Mouse (Mus musculus) E14TG2a.4 (cell line): Measurements from ENCODE around the gene Pigq.
A peak's percentile ranks its signal among the peaks of the same experiment; 100 is the strongest.

Experiments used
- H3K27me3 ChIP-seq: 2 replicates; pipeline ENCODE4 v1.6.1; 2014; ENCODE audit warnings: low read length, control low read depth; ENCODE audit not compliant: insufficient read depth
- H3K36me3 ChIP-seq: 2 replicates; pipeline ENCODE4 v1.6.1; 2014; ENCODE audit warnings: low read length, control low read depth; ENCODE audit not compliant: insufficient read depth
- H3K4me1 ChIP-seq: replicated peaks from 2 replicates; pipeline ENCODE4 v1.6.1; 2014; ENCODE audit warnings: low read depth, low read length, control low read depth
- H3K4me3 ChIP-seq: replicated peaks from 2 replicates; pipeline ENCODE4 v1.5.1; 2014; ENCODE audit warnings: mild to moderate bottlenecking, low read length
- H3K9me3 ChIP-seq: 2 replicates; pipeline ENCODE4 v1.6.1; 2014; ENCODE audit warnings: low read length, control low read depth
- CTCF ChIP-seq: conservative IDR thresholded peaks from 2 replicates; pipeline ENCODE4 v1.5.1; 2014; ENCODE audit warnings: low read length
- NANOG ChIP-seq: IDR thresholded peaks from 2 replicates; pipeline ENCODE4 v1.6.1; 2014; ENCODE audit warnings: borderline replicate concordance, low read length, mixed read lengths
- POU5F1 ChIP-seq: IDR thresholded peaks from 2 replicates; pipeline ENCODE4 v1.6.1; 2014; ENCODE audit warnings: low read length, borderline replicate concordance

Gene Pigq

DNA sequence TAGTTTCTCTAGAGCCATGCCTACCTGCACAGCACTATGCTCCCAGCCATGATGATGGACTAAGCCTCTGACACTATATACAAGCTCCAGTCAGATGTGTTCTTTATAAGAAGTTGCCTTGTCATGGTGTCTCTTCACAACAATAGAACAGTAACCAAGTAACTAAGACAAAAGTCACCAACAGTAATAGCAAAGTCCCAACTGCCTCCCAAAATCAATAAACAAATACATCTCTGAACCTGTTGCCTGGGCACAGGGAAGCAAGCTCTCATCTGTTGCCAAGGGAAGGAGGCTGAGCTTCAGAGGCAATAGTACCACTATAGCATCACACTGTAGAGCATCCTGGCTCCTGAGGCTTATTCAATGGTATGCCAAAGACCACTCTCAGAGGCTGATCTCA, 57.9 kb downstream of the Pigq start:
- peaks cover 73% of the 10 kb centered on the region for H3K4me1 ChIP-seq
- H3K27me3 ChIP-seq: no peaks in the 10 kb centered on the region
- no peak overlapping the region for H3K4me3 ChIP-seq
- no peaks in the 10 kb centered on the region for H3K9me3 ChIP-seq
- peaks cover 86% of the 10 kb centered on the region for H3K36me3 ChIP-seq
- TF ChIP-seq POU5F1: no peak
- TF ChIP-seq NANOG: no peak

DNA sequence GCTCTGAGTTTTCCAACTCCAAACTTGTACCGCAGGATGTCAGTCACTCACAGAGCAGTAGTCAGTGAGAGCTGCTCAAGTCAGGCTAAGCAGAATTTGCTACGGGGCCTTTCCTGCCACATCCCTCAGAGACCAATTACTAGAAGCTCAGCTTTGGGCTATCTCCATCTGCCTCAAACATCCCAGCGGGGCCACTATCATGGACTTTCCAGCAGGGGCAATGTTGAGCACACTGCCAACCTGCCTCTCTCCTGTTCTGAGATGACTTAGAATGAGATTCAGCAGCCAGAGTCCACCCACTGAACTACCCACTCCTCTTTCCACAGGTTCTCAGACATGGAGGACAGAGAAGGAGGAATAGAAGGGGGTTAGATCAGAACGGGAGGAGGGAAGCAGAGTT, 59.1 kb downstream of the Pigq start:
- Histone ChIP-seq H3K9me3 (no peaks in the 10 kb centered on the region), H3K36me3 (peaks cover 86% of the 10 kb centered on the region), H3K4me3 (no peak overlapping the region), H3K4me1 (peaks cover 85% of the 10 kb centered on the region), H3K27me3 (no peaks in the 10 kb centered on the region)
- TF ChIP-seq CTCF: peak; percentile 84
- no peak for TF ChIP-seq POU5F1

DNA sequence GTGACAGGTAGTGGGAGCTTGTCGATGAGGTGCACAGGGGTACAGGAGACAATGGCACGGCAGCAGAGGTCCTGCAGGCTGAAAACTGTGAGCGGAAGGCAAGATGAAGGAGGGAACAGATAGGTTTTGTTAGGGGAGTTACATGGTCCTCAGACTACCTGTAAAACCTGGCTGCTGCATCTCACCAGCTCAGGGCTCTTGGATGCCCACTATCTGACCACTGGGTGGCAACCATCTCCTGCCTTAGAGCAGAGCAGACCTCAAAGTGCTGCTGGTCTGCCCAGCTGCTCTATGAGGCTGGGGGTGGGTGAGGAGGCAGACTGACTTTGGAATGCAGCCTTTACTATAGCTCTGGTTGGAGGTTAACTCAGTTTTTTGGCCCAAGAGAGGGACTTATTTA, 60.9 kb downstream of the Pigq start:
- peaks cover 81% of the 10 kb centered on the region for H3K36me3 ChIP-seq
- no peaks in the 10 kb centered on the region for H3K9me3 ChIP-seq
- H3K4me1 ChIP-seq: peaks cover 95% of the 10 kb centered on the region
- no peak overlapping the region for H3K4me3 ChIP-seq
- no peaks in the 10 kb centered on the region for H3K27me3 ChIP-seq
- TF ChIP-seq POU5F1: no peak
- no peak for TF ChIP-seq CTCF
- TF ChIP-seq NANOG: no peak

DNA sequence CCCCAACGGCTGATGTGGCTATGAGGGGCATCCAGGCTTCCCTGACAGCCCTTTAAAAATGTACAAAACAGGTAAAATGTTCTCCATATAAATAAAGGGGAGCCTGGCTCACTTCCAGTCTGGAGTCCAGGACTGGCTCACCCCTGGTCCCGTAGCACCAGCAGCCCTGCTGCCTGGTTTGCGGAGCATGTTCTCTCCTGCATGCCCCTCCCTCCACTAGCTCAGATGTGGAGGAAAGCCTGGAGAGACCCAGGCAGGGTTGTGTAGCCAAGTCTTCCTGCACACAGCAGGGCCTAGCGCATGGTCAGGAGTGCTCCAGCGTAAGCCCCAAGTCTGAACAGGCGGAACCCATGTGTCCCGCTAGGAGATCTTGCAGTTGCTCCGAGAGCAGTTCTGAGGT, 61.5 kb downstream of the Pigq start:
- peaks cover 81% of the 10 kb centered on the region for H3K36me3 ChIP-seq
- no peaks in the 10 kb centered on the region for H3K9me3 ChIP-seq
- no peaks in the 10 kb centered on the region for H3K27me3 ChIP-seq
- peaks cover 98% of the 10 kb centered on the region for H3K4me1 ChIP-seq
- 0 out of 2 replicates have a peak overlapping the region, but pooled peaks have one; percentile 20 for H3K4me3 ChIP-seq
- TF ChIP-seq NANOG (no peak), POU5F1 (no peak), CTCF (no peak)

DNA sequence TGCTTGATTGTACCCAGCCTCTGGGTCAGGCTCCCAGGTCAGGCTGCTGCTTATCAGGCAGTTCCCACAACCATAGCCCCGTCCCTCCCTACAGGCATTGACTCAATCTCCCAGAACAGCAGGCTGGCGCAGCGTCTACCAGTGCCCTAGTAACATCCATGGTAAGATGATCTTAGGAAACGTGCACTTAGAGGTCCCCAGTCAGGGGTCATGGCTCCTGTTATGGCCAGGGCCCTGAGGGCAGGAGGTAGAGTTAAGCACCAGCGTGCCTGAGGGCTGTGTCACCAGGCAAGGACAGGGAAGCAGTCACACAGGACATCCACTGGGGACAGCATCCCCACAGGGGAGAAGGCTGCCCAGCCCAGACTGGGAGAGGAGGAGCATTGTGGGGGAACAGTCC, 62.4 kb downstream of the Pigq start:
- H3K36me3 ChIP-seq: peaks cover 80% of the 10 kb centered on the region
- peaks cover 96% of the 10 kb centered on the region for H3K4me1 ChIP-seq
- no peak for TF ChIP-seq POU5F1
- TF ChIP-seq NANOG: no peak
- TF ChIP-seq CTCF: no peak
- no peaks in the 10 kb centered on the region for H3K9me3 ChIP-seq
- 0 out of 2 replicates have a peak overlapping the region, but pooled peaks have one; percentile 3 for H3K4me3 ChIP-seq
- H3K27me3 ChIP-seq: no peaks in the 10 kb centered on the region

DNA sequence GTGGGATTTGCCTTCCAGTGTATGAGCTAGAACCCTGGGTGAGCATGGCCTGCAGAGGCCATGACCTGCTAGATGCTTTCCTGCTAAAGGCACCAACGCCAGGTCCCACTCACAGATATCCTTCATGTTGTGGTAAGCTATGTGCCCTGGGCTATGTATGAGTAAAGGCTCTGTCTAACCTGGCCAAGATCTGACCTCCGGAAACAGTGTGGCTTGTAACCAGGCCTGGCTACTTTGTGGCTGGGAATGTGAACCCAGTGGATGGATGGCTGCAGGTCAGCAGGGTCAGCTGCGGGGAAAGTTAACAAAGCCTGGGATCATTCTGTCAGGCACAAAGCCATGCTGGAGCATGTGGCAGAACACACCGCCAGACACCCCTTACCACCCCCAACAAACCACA, 63.0 kb downstream of the Pigq start:
- Histone ChIP-seq H3K4me3 (no peak overlapping the region; the same call in 1 of the 2 replicates), H3K27me3 (no peaks in the 10 kb centered on the region), H3K4me1 (peaks cover 96% of the 10 kb centered on the region), H3K36me3 (peaks cover 83% of the 10 kb centered on the region), H3K9me3 (no peaks in the 10 kb centered on the region)
- TF ChIP-seq CTCF (no peak), NANOG (no peak), POU5F1 (no peak)

DNA sequence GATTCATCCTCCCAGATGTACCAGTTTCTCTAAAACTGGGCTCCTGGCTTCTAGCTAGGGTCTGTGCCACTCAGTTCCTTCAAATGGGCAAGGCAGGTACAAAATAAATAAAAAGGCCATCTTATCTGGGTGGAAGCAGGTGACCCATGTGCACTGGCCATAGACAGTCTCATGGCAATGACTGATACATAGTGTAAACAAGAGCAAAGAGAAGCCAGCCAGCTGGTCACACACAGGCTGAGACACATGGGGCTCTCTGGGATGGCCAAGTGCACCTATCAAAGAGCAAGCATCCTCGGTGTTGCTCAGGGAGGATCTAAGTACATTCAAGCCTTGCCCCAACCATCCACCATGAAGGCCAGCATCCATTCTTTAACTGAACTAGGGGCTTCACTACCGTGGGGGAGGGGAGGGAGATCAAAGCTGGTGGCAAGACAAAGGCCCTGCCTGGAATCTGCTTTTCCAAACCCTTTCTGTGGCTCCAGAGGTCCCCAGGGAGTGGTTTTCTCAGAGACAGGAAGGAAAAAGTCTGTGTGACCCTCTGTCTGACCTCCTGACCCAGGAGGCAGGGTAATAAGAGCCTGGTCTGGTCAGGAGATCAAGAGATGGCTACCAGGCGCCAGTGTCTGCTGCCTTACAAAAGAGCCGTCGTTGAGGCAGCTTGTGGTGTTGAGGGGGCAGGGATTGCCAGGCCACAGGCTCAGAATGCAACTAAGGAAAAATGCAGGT, 63.7 kb downstream of the Pigq start:
- Histone ChIP-seq H3K36me3 (peaks cover 85% of the 10 kb centered on the region), H3K27me3 (no peaks in the 10 kb centered on the region; the same call in 1 of the 2 replicates)
- no peak for TF ChIP-seq POU5F1

DNA sequence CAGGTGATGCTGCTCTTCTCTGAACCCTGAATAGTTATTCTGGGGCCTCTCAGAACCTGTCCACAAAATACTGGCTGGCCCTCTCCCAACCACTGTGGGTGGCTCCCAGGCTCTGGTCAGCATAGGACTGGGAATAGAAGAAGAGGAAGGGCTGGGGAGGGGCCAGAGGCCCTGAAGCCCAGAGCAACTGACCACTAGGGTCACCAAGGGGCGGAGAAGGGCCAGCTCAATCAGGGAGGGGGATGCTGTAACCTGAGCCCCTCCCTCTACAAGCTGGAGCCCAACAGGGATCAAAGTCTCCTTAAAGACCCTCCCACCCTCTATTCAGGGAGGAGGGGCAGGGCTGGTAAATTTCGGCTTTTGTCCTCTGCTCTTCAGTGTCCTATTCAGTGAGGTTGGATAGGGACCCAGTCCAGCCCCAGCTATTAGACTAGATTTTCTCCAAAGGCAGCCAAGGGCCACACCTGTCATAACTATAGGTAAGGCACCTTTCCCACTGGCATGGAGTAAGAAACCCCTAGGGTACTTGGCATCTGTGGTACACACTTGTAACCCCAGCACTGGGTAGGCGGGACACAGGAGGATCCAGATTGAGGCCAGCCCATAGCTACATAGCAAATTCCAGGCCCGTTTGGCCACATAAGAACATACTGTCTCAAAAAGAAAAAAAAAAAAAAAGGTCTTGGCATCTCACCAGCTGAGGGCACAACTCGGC, 64.4 kb downstream of the Pigq start, which contains the start of gene Wfikkn1:
Gene Wfikkn1 (minus strand): TSS at position 663 of the 715 bp plus-strand sequence.
- H3K9me3 ChIP-seq: no peaks in the 10 kb centered on the region
- TF ChIP-seq POU5F1 (no peak), NANOG (no peak)
- H3K4me3 ChIP-seq: no peak within 1 kb of the TSS; the same call in 1 of the 2 replicates

More for the DNA sequence above, 63.7 kb downstream of the Pigq start:
- Histone ChIP-seq H3K4me3 (no peak overlapping the region), H3K9me3 (no peaks in the 10 kb centered on the region), H3K4me1 (peaks cover 96% of the 10 kb centered on the region)

DNA sequence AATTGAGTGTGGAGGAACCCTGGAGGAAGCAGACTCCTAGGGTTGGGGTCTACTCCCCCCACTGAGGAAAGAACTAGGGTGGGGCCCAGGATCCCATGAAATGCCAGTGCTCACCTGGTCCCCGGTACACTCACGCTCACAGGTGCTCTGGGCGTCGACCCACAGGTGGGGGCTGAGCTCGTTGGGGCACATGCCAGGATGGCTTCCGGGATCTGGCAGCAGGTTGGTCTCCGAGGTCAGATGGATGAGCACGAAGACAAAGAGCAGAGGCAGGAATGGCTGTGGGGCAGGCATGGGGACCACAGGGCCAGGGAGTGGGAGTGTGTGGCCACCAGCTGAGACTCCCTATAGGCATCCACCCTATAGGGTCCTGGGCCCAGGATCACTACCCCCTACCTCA, 65.0 kb downstream of the Pigq start:
- H3K9me3 ChIP-seq: no peaks in the 10 kb centered on the region
- peaks cover 74% of the 10 kb centered on the region for H3K36me3 ChIP-seq
- H3K4me3 ChIP-seq: no peak overlapping the region; the same call in 1 of the 2 replicates
- no peak for TF ChIP-seq CTCF
- no peak for TF ChIP-seq POU5F1
- TF ChIP-seq NANOG: no peak
- H3K27me3 ChIP-seq: no peaks in the 10 kb centered on the region; the same call in 1 of the 2 replicates
- H3K4me1 ChIP-seq: peaks cover 88% of the 10 kb centered on the region

More for the DNA sequence above, 64.4 kb downstream of the Pigq start, which contains the start of gene Wfikkn1:
- Histone ChIP-seq H3K36me3 (peaks cover 80% of the 10 kb centered on the region), H3K4me1 (peaks cover 94% of the 10 kb centered on the region), H3K27me3 (no peaks in the 10 kb centered on the region; the same call in 1 of the 2 replicates)
